Mouse (Mus musculus): Measurements from ENCODE around the gene Wwc1. TPM values are rescaled to one million over a fixed set of nuclear protein-coding genes. Genes with fewer than 3 reads are reported as not detected.
"Not testable (repeated sequence)": the region's sequence is repeated elsewhere in the genome, so short reads cannot be mapped to it uniquely, and the experiment has no call there.

Wwc1 gene
- polyA plus RNA-seq, 1 experiment from 2014 or later: 7.1 TPM

DNA sequence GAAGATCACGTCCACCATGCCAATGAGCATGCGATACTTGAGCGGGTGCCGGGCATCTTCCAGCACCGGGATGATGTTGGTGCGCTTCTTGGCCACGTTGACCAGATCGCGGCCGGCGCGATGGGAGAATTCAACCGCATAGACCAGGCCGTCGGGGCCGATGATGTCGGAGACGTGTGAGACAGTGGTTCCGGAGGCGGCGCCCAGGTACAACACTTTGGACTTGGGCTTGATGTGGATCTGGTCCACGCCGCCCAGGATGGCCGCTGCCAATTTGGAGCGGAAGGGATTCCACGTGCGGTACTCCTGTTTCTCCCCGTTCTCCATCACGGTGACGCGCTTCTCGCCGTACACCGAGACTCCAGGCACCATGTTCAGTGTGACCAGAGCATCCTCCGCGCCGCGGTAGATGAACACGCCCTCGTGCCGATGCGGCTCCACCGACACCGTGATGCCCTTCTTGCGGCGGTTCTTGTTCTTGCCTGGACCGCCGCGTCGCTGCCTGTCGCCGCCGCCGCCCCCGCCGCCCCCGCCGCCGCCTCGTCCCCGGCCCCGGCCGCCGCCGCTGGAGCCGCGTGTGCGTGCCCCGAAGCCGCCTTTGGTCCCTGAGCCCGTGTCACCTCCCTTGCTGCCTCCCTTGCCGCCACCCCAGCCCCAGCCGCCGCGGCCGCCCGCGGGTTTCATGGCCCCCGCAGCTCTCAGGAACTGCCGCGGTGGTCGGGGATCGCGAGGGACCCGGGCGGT lies 182.4 kb downstream of the Wwc1 start:
- Histone ChIP-seq H3K9ac (no peak overlapping the region), H3K9me3 (replicated peaks) (no peaks in the 10 kb centered on the region), H3K27me3 (peaks cover 56% of the 10 kb centered on the region), H3K4me3 (replicated peaks) (peak overlapping the region; percentile 42), H3K4me2 (peak overlapping the region; percentile 71), H3K4me1 (peaks cover 14% of the 10 kb centered on the region), H3K27ac (no peak overlapping the region), H3K36me3 (no peaks in the 10 kb centered on the region)
- 3% methylated on average over 84 of the region's 86 CpGs for WGBS
- ATAC-seq (replicated peaks; ENCODE audit: low FRiP score): no peak

DNA sequence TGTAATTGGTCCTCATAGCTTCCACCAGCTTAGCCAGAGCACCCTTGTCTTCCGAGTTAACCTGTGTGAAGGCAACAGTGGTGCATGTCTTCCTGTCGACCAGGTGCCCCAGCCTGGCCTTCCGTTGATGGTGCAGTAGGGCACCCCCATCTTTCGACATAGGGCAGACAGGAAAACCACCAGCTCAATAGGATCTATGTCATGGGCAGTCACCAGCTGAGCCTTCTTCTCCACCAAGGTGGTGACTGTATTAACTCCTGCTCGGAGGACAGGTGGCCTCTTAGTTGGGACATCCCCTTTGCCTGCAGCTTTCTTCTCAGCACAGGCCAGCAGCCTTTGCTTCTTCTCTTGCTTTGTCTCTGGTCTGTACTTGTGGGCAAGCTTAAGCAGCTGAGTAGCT lies 187.5 kb downstream of the Wwc1 start:
- H3K4me1 ChIP-seq; H3K27ac ChIP-seq; H3K9me3 ChIP-seq (replicated peaks); H3K9ac ChIP-seq; H3K4me3 ChIP-seq (replicated peaks); ATAC-seq (replicated peaks; ENCODE audit: low FRiP score); H3K4me2 ChIP-seq: not testable (repeated sequence)
- H3K36me3 ChIP-seq: peaks cover 32% of the 10 kb centered on the region
- 78% methylated on average over 5 of the region's 5 CpGs for WGBS
- peaks cover 31% of the 10 kb centered on the region for H3K27me3 ChIP-seq

DNA sequence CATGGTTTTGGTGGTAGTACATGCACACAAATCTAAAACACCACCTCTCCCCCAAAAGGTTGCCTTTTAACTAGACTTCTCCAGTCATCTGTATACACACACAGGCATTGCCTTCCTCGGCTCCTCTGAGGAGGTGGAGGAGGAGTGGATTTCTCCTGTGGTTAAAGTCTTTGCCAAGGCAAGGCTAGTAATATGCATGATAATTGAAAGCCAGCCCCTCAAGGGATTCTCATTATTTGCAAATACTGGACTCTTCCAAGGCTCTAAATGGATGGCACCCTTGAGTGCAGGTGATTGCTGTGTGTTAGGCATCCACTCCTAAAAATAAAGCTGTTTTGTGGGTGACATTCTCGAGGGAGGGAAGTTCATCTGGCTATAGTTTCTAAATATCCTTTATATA lies 191.9 kb downstream of the Wwc1 start:
- Histone ChIP-seq H3K27me3 (no peaks in the 10 kb centered on the region), H3K9ac (no peak overlapping the region), H3K4me3 (replicated peaks) (no peak overlapping the region), H3K9me3 (replicated peaks) (no peaks in the 10 kb centered on the region), H3K4me1 (no peaks in the 10 kb centered on the region), H3K27ac (no peak overlapping the region), H3K4me2 (no peak overlapping the region), H3K36me3 (peaks cover 65% of the 10 kb centered on the region)
- no peak for ATAC-seq (replicated peaks; ENCODE audit: low FRiP score)
- 82% methylated on average over 2 of the region's 2 CpGs for WGBS

Other genes with a start within 250 kb of the Wwc1 start
- 14.0 and 14.1 TPM in 2 replicates for gene Pank3, start 211.0 kb downstream of the Wwc1 start, polyA plus RNA-seq (2015; fragmentation: Nextera tagmentation; extraction: Ambion mirVana)
- 0.13 and 0.14 TPM in 2 replicates for gene Fbll1, start 181.6 kb downstream of the Wwc1 start, polyA plus RNA-seq (2015; fragmentation: Nextera tagmentation; extraction: Ambion mirVana)
- gene Rars, start 146.0 kb downstream of the Wwc1 start, polyA plus RNA-seq (2015; fragmentation: Nextera tagmentation; extraction: Ambion mirVana): 93.4 and 95.4 TPM in 2 replicates

Measured in kidney, embryonic 15.5 days (tissue).